Mouse (Mus musculus) lung, embryonic 16.5 days (tissue): Measurements from ENCODE around the gene Cog6. TPM values are rescaled to one million over a fixed set of nuclear protein-coding genes. Genes with fewer than 3 reads are reported as not detected.
A peak's percentile ranks its signal among the peaks of the same experiment; 100 is the strongest.

Experiments
- ATAC-seq: fragments of 200-750 bp; cut with Nextera tagmentation; 2 replicates; pipeline ENCODE4 v1.8.0; 2017; ENCODE audit warnings: low read depth, mild to moderate bottlenecking, moderate library complexity
- H3K27ac ChIP-seq: fragments of 300-500 bp; sonication (generic); 2 replicates; pipeline ENCODE4 v1.5.1; 2014; ENCODE audit warnings: mild to moderate bottlenecking, control low read depth, low read length
- H3K27me3 ChIP-seq: fragments of 300-500 bp; sonication (generic); 2 replicates; pipeline ENCODE4 v1.6.1; 2014; ENCODE audit warnings: low read depth, low read length, mixed read lengths; ENCODE audit not compliant: control insufficient read depth, insufficient read depth
- H3K36me3 ChIP-seq: fragments of 300-500 bp; sonication (generic); 2 replicates; pipeline ENCODE4 v1.6.1; 2014; ENCODE audit warnings: low read length; ENCODE audit not compliant: control insufficient read depth, insufficient read depth
- H3K4me1 ChIP-seq: fragments of 300-500 bp; sonication (generic); replicated peaks from 2 replicates; pipeline ENCODE4 v1.6.1; 2014; ENCODE audit warnings: low read length, mixed read lengths; ENCODE audit not compliant: control insufficient read depth, insufficient read depth
- H3K4me2 ChIP-seq: fragments of 300-500 bp; sonication (generic); 2 replicates; pipeline ENCODE4 v1.6.1; 2014; ENCODE audit warnings: low read depth, low read length, control low read depth
- H3K4me3 ChIP-seq: fragments of 300-500 bp; sonication (generic); 2 replicates; pipeline ENCODE4 v1.5.1; 2014; ENCODE audit warnings: mild to moderate bottlenecking, low read length, control low read depth
- H3K9ac ChIP-seq: fragments of 300-500 bp; sonication (generic); 2 replicates; pipeline ENCODE4 v1.6.1; 2014; ENCODE audit warnings: low read length, control low read depth
- H3K9me3 ChIP-seq: fragments of 300-500 bp; sonication (generic); 2 replicates; pipeline ENCODE4 v1.6.1; 2016; ENCODE audit warnings: low read length; ENCODE audit not compliant: control insufficient read depth
- WGBS: fragments of 180-500 bp; shearing (Covaris S2); extraction: QIAGEN DNeasy Blood & Tissue Kit; methylation state at CpG from one replicate; pipeline ENCODE4 v1.1.7; 2014; 5-methylcytosine and 5-hydroxymethylcytosine counted together
- polyA plus RNA-seq: library from polyadenylated mRNA; unstranded; fragments of >200 nt; fragmentation: Nextera tagmentation; extraction: Ambion mirVana; gene quantifications from 2 replicates; pipeline ENCODE4 v1.2.1, GENCODE M21; 2015

Cog6 gene
- polyA plus RNA-seq, 1 experiment from 2014 or later: 46.7 TPM

DNA sequence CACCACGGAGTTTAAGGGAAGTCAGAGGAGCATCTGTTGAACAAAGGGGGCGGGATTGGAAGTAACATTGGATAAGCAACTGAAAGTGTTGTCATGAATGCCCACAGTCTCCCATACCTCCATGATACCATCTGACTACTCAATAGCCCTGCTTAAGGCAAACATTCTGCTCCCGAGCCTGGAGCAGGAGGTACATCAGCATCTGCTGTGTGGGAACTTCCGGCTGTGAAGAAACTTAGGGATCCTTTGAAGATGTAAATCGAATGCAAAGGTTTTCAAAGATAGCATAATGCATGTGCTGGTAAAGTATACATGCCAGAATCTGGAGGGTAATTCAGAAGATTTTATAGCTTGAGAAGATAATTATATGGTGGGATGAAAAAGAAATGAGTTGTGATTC lies 21.9 kb upstream of the Cog6 start:
- no peak overlapping the region for H3K9ac ChIP-seq
- peaks cover 20% of the 10 kb centered on the region for H3K4me1 ChIP-seq
- no peak overlapping the region for H3K27ac ChIP-seq
- whole genome bisulfite sequencing: 54% methylated on average over 5 of the region's 5 CpGs
- H3K36me3 ChIP-seq: no peaks in the 10 kb centered on the region
- ATAC-seq: no peak
- no peak overlapping the region for H3K4me3 ChIP-seq
- no peak overlapping the region for H3K4me2 ChIP-seq
- no peaks in the 10 kb centered on the region for H3K27me3 ChIP-seq
- H3K9me3 ChIP-seq: no peaks in the 10 kb centered on the region

DNA sequence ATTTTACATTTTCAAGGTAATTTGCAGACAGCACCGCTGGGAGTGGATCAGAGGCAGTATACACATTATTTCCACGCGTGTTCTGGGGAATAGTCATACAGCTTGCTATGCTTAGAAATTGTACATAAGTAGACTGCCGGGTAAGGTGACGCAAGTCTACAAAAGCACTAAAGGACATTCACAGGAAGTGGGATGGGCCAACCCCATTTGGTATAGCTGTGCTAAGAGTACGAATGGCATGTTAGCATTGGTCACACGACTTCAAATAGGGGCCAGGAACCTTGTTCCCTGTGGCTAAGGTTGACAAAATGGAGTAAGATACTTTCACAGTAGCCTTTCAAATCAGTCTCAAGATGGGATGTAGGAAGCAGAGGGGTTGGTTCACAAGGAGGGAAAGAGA lies 19.9 kb upstream of the Cog6 start:
- Histone ChIP-seq H3K9me3 (no peaks in the 10 kb centered on the region), H3K36me3 (no peaks in the 10 kb centered on the region), H3K4me2 (no peak overlapping the region), H3K27ac (no peak overlapping the region), H3K4me3 (no peak overlapping the region), H3K9ac (no peak overlapping the region), H3K4me1 (peaks cover 6% of the 10 kb centered on the region; the same call in 1 of the 2 replicates), H3K27me3 (no peaks in the 10 kb centered on the region)
- 72% methylated on average over 7 of the region's 7 CpGs for WGBS
- ATAC-seq: no peak

DNA sequence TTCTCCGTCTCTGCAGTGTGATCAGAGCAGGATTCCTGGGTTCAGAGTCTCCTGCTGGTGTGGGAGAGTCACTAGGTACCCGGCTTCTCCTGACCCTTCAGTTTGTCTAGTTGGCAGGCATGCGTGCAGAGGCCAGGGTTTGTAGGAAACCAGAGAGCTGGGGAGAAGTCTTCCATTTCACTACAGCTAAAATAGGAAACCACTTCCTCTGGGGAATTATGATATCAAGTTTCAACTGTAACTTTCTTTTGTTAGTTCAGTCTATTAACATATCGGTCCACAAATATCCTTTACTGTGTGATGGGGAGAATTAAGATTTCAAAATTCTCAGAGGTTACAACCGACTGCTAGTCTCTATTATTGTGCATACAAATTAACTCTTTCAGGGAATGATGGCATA lies 19.0 kb upstream of the Cog6 start:
- WGBS: 59% methylated on average over 5 of the region's 5 CpGs
- Histone ChIP-seq H3K4me2 (no peak overlapping the region), H3K4me3 (no peak overlapping the region), H3K27ac (no peak overlapping the region), H3K9me3 (no peaks in the 10 kb centered on the region), H3K36me3 (no peaks in the 10 kb centered on the region), H3K9ac (no peak overlapping the region), H3K4me1 (peaks cover 6% of the 10 kb centered on the region; the same call in 1 of the 2 replicates), H3K27me3 (no peaks in the 10 kb centered on the region)
- ATAC-seq: no peak

DNA sequence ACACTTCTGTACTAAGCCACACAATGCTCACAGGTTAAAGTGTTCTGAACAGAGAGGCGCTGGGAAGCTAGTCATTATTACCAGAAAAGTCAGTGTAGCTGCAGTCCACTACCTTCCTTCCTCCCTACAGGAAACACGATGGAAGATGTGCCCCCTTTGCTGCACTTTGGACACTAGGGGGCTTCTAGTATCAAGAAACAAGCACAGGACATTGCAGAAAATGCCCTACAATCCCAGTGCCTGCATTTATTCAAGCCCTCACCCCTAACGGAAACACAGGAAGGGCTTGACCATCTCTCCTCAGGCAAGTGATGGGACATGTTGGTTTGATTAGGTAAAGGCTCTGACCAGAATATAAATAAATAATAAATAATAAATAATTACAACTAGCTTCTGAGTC lies 16.4 kb upstream of the Cog6 start:
- Histone ChIP-seq H3K36me3 (no peaks in the 10 kb centered on the region), H3K27ac (no peak overlapping the region), H3K27me3 (no peaks in the 10 kb centered on the region), H3K9ac (no peak overlapping the region), H3K4me1 (no peaks in the 10 kb centered on the region), H3K4me2 (no peak overlapping the region), H3K9me3 (no peaks in the 10 kb centered on the region), H3K4me3 (no peak overlapping the region)
- ATAC-seq: no peak
- 25% methylated on average over 3 of the region's 3 CpGs for WGBS

DNA sequence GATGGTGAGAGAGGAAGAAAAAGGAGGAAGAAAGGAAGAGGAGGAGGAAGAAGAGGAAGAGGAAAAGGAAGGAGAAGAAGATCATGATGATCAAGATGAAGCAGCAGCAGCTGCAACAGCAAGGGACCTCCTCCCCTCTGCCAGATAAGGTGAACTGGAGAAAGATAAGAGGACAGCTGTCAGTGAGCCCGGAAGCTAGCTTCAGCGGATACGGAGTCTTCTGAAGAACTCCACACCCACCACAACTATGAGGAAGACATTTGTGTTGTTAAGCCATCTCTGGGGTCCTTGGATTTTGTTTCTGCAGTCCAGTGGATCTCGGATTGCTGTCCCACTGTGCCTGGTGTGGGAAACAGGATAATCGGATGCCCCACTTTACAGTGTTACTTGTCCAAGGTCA lies 15.4 kb upstream of the Cog6 start:
- Histone ChIP-seq H3K4me2 (no peak overlapping the region), H3K9me3 (no peaks in the 10 kb centered on the region), H3K27me3 (no peaks in the 10 kb centered on the region), H3K4me3 (no peak overlapping the region), H3K27ac (no peak overlapping the region), H3K4me1 (no peaks in the 10 kb centered on the region), H3K9ac (no peak overlapping the region), H3K36me3 (no peaks in the 10 kb centered on the region)
- 16% methylated on average over 5 of the region's 5 CpGs for WGBS
- ATAC-seq: no peak

DNA sequence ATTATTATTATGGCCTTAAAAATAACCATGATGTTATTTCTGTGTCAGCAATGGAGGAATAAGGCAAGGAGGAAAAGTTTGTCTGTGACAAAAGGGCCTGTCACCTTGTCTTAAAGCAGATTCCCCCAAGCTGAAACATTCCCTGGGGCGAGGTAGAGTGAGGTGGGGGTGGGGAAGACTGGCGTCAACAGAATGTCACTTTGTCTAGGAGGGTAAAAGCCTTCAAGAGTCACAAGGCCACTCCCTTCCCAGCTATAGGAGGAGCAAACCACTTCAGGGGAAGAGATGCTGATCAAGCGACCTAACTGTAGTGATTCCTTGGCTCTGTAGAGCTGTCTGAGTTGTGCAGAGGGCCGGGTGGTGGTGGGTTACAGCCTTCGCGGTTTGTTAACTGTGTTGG lies 14.5 kb upstream of the Cog6 start:
- no peaks in the 10 kb centered on the region for H3K9me3 ChIP-seq
- no peak overlapping the region for H3K9ac ChIP-seq
- H3K4me3 ChIP-seq: no peak overlapping the region
- WGBS: 41% methylated on average over 6 of the region's 6 CpGs
- H3K4me1 ChIP-seq: no peaks in the 10 kb centered on the region
- ATAC-seq: no peak
- no peaks in the 10 kb centered on the region for H3K27me3 ChIP-seq
- H3K27ac ChIP-seq: no peak overlapping the region
- no peak overlapping the region for H3K4me2 ChIP-seq
- H3K36me3 ChIP-seq: no peaks in the 10 kb centered on the region

DNA sequence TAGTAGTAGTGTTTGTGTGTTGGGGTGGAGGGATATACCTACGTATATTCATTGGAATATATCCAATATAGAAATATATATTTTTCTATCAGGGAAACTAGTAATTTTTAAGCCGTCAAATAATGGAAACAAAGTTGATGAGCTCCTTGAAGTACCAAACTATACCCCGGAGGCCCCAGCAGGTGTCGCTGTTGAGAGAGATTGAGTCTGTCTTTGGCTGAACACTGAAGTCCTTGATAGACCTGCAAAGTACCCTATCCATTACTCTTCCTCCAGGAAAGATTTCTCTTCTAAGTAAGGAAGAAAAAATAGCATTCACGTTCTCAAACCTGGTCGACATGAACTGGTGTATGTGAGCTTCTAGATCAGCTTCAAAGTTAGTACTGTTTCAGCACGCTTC lies 12.0 kb upstream of the Cog6 start:
- ATAC-seq: no peak
- WGBS: 18% methylated on average over 7 of the region's 7 CpGs
- no peaks in the 10 kb centered on the region for H3K4me1 ChIP-seq
- H3K9me3 ChIP-seq: no peaks in the 10 kb centered on the region
- H3K4me3 ChIP-seq: no peak overlapping the region
- no peak overlapping the region for H3K27ac ChIP-seq
- no peaks in the 10 kb centered on the region for H3K27me3 ChIP-seq
- no peaks in the 10 kb centered on the region for H3K36me3 ChIP-seq
- H3K9ac ChIP-seq: no peak overlapping the region
- no peak overlapping the region for H3K4me2 ChIP-seq

DNA sequence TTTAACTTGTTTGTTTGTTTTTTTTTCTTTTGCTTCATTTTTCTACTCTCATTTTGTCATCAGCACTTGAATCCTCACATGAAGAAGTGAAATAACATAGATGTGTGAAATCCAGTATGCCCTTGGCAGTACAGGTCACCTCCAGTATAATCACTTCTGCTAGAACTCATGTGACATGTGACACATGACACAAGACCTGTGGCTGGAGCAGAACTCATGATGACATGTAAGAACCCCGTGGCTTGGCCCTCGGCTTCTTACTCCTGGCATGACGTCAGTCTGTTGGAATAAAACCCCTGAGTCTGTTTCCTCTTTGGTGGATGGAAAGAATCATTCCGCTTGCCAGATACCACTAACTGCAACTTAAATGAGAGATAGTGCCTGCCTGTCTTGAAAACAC lies 10.3 kb upstream of the Cog6 start:
- H3K27me3 ChIP-seq: no peaks in the 10 kb centered on the region
- no peak overlapping the region for H3K4me2 ChIP-seq
- no peak overlapping the region for H3K4me3 ChIP-seq
- H3K36me3 ChIP-seq: no peaks in the 10 kb centered on the region
- no peak overlapping the region for H3K27ac ChIP-seq
- whole genome bisulfite sequencing: 70% methylated on average over 4 of the region's 4 CpGs
- H3K9ac ChIP-seq: no peak overlapping the region
- no peak for ATAC-seq
- no peaks in the 10 kb centered on the region for H3K9me3 ChIP-seq
- no peaks in the 10 kb centered on the region for H3K4me1 ChIP-seq

DNA sequence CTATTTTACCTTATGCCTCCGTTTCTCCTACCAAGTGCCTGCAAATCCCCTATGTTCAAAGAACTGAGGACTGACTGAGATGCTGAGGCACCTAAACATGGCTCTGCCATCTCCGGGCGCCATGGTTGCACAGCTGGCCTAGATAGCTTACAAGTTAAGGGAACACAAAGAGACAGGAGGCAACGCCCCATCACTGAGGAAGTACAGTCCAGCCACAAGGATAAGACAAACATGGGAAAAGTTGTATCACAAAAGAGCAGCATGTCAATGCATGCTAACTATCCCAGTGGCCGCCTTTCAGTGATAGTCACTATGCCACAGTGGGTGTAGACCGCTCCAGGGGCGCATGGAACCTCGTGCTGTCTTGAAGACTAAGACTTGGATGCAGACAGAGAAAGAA lies 9.6 kb downstream of the Cog6 start:
- Histone ChIP-seq H3K9ac (no peak overlapping the region), H3K36me3 (peaks cover 19% of the 10 kb centered on the region)
- ATAC-seq: no peak

DNA sequence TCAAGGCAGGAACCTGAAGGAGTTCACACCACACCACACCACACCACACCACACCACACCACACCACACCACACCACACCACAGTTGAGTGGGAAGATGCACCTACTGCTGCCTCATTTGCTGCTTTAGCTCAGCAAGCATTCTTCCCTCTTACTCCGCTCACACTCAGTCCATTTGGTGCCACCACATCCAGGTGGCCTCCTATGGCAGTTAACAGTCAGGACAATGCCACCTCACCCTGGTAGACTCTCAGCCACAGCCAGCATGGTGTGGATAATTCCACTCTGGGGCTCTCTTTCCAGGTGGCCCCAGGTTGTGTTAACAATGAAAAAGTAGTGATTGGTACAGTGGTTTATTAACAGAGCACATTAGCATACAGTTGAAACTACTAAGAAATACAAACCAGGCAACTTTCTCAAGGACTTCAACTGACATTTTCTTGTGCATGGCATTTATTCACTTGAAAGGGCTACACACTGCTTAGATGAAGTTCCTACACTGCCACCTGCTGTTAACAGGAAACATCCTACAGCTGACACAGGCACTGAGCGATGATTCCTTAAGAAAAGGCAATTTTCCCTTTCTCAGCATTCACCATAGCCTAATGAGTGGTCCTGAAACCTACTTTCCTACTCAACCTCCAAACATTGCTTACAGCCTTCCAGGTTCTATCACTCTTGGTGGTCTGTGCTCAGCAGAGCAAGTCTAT lies 12.5 kb downstream of the Cog6 start:
- Histone ChIP-seq H3K4me1 (no peaks in the 10 kb centered on the region), H3K9ac (no peak overlapping the region), H3K27me3 (no peaks in the 10 kb centered on the region), H3K27ac (no peak overlapping the region), H3K4me3 (no peak overlapping the region), H3K4me2 (no peak overlapping the region), H3K9me3 (no peaks in the 10 kb centered on the region), H3K36me3 (peaks cover 19% of the 10 kb centered on the region)
- 65% methylated on average over 2 of the region's 2 CpGs for WGBS
- peak; percentile 51; the same call in 1 of the 2 replicates for ATAC-seq

More for the DNA sequence above, 9.6 kb downstream of the Cog6 start:
- Histone ChIP-seq H3K27ac (no peak overlapping the region), H3K27me3 (no peaks in the 10 kb centered on the region), H3K9me3 (no peaks in the 10 kb centered on the region), H3K4me2 (no peak overlapping the region), H3K4me1 (no peaks in the 10 kb centered on the region), H3K4me3 (no peak overlapping the region)
- WGBS: 88% methylated on average over 8 of the region's 8 CpGs
